Mouse (Mus musculus) forelimb bud, embryonic 11.5 days (tissue): ENCODE measurements around the gene Hoxd10.
A peak's percentile ranks its signal among the peaks of the same experiment; 100 is the strongest.

ENCODE experiments used
- DNase-seq: peaks from one replicate; pipeline ENCODE4 v3.0.0-alpha.2; 2012; ENCODE audit warnings: low read depth, low spot score

Hoxd10 gene

DNA sequence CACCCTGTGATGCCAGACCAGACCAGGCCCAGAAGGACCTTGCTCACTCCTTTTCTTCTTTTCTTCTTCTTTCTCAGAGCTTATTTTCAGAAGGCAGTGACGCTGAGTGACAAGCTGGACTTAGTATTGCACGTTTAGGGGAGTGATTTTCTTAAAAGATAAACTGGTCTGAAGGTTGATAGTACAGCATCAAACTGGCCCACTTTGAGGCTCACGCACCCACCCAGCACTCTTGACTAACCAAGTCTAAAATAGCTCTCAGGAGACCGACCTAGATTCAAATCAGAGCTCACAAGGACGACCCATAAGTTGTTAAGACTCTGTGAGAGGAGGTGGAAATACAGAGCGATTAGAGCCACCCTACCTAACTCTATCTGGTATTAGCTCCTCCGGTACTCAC, 25.3 kb upstream of the Hoxd10 start:
- no peak for DNase-seq

DNA sequence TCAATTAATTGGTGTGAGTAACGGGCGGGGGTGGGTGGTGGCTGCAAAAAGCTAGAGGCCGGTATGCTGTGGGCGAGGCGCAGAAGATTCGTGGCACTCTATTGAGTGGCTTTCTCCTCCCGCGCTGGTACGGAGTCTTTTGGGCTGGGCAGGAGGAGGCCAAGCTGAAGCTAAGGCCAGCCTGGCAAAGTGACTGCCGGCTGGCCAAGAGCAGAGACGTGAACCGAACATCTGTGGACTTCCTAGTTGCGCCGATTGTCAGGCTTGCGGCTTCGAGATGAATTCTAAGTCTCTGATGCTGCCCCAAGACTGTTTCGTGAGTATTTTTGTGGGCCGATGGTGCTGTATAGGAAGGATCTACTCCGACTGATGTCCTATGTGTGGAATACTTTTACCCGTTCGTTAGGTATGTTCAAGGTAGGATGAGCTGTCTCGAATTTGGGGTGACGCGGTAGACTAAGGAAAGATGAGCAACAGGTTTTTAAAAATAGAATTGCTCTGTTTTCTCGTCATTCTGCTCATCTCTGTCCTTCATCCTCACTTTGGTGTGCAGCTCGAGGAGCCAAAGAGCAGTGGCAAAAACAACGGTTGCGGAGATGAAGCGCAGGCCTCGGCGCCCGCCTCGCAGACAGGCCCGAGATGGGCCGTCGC, 24.4 kb upstream of the Hoxd10 start:
- DNase-seq, result no peak

DNA sequence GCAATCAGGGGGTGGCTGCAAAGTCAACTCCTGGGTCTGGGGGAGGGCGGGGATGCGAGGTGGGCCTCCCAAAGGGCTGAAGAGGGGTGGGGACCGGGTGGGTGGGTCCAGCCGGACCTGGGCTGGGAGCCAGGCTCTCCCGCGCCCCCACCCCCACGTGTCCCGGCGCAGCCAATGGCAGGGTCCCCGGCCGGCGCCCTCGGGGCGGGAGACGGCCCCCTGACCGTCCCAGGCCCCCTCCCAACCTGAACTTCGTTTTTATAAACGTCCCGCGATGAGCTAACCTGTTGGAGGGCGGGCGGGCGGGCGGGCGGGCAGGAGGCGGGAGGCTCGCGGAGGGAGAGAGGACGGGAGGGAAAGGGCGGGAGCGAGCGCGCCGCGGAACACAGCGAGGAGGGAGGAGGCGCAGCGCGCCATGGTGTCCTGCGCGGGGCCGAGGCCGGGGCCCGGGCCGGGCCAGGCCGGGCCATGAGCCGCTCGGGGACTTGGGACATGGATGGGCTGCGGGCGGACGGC, 23.8 kb upstream of the Hoxd10 start, which contains the start of gene Hoxd13:
Gene Hoxd13 (plus strand): TSS at position 469 of the 516 bp plus-strand sequence.
- DNase-seq, result no peak

DNA sequence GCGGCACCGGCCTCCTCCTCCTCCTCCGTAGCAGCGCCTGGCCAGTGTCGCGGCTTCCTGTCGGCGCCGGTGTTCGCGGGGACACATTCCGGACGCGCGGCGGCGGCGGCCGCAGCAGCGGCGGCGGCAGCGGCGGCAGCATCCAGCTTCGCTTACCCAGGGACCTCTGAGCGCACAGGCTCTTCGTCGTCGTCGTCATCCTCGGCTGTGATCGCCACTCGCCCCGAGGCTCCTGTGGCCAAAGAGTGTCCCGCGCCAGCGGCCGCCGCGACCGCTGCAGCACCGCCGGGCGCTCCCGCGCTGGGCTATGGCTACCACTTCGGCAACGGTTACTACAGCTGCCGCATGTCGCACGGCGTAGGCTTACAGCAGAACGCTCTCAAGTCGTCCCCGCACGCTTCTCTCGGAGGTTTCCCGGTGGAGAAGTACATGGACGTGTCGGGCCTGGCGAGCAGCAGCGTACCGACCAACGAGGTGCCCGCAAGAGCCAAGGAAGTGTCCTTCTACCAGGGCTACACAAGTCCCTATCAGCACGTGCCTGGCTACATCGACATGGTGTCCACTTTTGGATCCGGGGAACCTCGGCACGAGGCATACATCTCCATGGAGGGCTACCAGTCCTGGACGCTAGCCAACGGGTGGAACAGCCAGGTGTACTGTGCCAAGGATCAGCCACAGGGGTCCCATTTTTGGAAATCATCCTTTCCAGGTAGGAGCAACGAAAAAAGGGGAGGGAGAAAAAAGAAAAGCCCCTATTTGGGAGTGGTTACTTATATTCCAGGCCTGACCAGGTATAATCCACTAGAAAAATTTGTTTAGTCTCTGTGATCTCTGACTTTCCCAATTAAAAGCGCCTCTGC, 23.1 kb upstream of the Hoxd10 start:
- DNase-seq, result no peak

DNA sequence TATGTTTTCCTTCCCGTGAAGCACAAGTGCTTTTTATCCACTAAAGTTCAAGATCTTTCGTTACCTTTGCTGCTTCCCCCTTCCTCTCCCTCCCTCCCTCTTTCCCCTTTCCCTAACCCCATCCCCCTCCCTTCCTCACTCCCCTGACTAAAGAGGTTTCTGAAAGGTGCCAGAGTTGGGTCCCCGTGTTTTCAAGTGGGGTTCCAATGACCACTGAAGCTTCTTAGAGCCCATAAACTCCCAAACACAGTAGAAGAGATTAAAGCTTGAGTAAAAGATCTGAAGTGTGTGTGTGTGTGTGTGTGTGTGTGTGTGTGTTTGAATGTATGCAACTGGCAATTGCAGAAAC, 22.5 kb upstream of the Hoxd10 start:
- DNase-seq, result no peak

DNA sequence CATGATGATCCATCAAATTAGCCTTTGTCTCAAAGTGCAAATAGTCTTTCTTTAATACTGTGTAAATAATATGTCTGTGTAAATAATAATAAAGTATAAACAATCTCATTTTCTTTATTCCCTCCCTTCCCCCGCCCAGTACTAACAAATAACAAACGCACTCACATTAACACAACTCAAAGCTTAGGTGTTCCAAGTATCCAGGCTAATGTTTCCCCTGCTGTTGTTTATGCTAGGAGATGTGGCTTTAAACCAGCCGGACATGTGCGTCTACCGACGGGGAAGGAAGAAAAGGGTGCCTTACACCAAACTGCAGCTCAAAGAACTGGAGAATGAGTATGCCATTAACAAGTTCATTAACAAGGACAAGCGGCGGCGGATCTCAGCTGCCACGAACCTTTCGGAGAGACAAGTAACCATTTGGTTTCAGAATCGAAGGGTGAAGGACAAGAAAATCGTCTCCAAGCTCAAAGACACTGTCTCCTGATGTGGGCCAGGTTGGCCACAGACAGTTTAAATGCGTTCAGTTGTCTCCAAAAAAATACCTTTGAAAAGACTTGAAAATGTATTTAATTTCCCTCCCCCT, 22.0 kb upstream of the Hoxd10 start:
- DNase-seq, result no peak

DNA sequence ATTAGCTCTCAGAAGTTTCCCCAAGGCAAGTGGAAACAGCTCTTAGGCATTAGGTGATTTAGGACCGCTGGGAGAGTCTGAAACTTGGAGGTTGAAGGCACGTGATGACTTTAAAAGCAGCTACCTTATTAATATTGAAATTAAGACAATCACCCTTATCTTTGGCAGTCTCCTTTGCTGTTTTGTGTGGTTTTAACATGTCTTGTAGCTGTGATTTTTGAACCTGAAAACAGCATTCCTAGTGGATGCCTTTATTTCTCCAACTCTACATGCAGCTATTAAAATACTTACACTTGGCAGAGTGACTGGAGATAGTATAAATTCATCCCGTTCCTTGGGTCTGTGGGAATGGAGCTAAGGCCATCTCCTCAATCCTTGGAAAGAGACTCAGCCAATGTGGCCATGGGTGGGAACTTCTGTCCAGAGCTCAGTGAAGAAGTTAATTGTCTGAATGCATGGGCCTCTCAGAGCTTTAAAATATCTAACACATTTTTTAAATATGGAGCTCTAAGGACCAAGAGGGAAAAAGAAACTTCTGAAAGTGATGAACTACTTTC, 21.0 kb upstream of the Hoxd10 start:
- DNase-seq, result no peak

DNA sequence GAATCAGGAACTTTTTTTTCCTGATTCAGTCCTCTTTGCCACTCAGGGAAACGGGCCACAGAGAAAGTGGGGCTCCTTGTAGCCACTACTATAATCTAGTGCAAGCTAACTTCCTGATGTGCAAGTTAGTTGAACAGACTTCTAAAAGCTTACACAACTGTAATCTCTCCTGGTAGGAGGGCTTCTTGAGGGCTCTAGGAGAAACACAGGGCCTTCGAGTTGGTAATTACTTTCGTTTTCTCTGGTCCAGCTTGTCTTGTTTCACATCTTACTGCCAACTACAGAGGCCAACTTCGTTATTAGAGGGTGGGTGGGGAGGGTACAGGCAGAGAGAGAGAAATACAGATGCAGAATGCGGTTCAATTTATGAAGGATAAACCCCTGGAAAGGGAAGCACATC, 19.9 kb upstream of the Hoxd10 start:
- no peak for DNase-seq

DNA sequence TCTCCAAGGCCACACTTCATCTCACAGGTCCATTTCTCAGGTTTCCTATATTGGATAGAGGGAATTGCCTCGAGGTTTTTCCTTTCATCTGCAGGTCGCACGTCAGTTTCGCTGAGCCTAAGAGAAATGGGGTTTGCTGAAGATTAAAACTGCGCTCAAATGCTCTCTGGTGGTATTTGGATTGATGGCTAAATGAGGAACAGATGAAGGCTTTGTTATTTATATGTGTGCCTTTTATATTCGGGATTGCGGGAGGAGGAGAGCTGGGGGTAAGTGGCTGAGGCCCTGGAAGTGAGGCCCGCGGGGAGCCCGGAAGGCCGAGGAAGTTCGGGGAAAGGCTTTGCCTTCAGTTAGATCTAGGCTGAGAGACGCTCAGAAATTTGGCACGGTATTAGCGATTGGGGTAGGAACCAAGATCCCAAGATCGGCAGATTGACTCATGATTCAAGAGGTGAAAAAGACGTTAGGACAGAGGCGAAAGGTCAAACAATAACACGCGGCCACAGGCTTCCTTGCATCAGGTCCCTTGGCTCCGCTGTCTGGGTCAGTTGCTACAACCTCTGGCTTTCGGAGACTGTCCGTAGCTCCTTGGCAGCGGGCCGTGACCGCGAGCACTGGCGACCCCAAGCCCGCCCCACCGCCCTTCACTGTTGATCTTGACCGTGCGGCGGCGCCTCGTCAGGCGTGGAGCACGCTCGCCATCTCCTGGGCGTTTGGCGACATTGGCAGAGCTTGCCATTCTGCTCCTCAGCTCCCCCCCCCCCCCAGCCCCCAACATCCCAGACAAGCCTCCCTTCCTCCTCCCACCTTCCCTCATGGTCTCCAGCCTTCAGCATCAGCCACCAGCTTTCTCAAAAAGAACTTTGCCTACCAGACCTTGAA, 19.0 kb upstream of the Hoxd10 start:
- DNase-seq, result peak; percentile 89

DNA sequence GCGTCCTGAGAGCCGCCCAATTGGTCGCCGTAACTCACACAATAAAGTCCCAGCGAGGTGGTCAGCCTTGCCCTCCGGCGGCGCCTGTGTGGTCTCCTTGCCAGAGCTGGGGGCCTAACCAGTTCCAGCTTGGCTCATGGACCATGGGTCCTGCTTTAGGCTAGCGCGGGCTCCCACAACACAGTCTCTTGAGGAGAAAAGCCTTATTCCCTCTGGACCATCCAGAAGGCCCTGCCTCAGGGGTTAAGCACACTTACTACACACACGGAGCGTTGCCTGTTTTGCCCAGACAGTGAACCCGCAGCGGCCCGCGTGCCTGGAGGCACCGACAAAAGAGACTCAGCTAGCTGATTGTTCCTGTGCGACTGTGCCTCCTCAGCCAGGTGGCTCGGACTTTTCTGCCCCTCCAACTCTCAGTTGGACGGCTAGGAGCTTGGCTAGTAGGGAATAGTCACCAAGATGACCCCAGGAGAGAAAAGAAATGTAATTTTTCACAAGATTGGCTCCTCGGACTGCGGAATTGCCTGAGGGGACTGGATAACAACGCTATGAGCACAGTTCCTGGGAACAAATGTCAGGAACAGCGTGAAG, 17.8 kb upstream of the Hoxd10 start:
- DNase-seq, result peak; percentile 82

DNA sequence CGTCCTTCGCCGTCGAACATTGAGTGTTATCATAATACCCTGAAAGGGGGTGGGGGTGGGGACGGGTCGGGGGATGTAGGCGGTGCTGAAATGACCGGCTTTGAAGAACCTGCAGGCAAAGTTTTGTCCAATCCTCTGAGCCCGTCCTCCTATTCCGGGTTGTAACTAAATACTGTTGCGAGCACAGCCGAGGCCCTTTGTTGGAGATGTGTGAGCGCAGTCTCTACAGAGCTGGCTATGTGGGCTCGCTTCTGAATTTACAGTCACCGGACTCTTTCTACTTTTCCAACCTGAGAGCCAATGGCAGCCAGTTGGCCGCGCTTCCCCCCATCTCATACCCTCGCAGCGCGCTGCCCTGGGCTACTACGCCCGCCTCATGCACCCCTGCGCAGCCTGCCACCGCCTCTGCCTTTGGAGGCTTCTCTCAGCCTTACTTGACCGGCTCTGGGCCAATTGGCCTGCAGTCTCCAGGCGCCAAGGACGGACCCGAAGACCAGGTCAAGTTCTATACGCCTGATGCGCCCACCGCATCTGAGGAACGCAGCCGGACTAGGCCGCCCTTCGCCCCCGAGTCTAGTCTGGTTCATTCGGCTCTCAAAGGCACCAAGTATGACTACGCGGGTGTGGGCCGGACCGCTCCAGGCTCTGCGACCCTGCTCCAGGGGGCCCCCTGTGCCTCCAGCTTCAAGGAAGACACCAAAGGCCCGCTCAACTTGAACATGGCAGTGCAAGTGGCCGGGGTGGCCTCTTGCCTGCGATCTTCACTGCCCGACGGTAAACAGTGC, 16.7 kb upstream of the Hoxd10 start, which contains the start of gene Hoxd12:
Gene Hoxd12 (plus strand): TSS at position 133 of the 785 bp plus-strand sequence.
- DNase-seq, result peak; percentile 74

DNA sequence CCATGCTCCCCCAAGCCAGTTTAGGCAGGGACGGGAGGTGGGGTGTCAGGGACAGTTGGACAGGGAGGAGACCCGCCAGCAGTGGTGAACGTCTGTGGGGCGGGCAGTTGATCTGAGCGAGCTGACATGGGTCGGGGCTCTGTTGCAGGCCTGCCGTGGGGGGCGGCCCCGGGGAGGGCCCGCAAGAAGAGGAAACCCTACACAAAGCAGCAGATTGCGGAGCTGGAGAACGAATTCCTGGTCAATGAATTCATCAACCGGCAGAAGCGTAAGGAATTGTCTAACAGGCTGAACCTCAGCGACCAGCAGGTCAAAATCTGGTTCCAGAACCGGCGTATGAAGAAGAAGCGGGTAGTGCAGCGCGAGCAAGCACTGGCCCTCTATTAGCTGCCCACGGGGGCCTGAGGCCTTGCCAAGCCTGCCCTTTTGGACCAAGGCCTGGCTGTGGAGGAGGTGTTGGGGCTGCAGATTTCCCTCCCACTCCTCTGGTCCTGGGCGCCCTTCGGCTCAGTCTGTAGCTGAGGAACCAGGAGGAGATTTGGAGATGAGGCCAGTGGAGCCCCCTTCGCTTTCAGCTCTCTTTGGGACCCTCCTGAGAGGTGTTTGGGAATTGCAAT, 15.9 kb upstream of the Hoxd10 start:
- no peak for DNase-seq

DNA sequence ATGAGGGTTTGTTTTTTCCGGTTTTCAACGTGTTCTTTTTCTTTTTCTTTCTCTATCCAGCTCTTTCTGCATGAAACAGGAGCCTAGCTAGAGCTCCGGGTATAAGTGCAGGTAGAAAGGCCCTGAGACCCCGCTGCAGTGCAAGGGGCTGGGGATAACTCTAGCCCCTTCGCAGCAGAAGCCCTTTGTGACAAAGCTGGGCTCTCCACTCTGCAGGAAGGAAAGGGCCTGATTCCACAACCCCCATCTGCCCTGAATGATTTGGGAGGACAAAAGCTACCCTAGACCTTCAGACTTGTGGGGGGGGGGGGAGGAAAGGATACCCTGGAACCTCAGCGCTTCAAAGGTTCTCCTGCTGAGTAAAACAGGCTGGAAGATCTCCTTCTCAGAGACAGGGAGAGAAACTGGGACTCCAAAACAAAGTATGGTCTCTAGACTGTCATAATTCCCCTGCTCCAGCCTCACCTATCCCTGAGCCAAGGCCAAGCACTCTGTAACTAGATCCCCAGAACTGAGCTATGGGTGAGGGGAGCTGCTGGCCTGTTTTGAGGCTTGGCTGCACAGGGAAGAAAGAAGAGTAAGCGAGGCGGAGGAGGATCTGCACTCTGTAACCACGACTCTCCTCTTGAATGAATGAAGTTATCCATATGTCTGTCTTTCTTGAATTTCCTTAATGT, 15.2 kb upstream of the Hoxd10 start:
- no peak for DNase-seq

DNA sequence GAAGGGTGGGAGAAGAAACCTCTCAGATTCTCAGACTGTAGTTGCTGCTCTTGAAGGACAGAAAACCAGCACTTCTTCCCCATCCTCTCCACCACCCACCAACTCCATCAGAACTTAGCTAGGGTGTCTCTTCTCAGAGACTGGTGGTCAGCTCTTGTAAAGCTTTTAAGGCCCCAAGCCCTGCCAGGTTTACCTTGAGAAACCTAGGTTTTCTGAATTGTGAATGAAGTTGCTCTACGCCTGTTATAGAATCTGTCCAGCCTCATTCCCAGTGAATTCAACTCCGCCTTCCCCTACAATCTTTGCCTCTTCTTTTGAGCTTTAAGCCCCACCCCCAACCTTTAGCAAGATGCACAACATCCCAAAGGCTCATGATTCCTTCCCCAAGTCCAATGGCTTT, 14.6 kb upstream of the Hoxd10 start:
- DNase-seq, result no peak

DNA sequence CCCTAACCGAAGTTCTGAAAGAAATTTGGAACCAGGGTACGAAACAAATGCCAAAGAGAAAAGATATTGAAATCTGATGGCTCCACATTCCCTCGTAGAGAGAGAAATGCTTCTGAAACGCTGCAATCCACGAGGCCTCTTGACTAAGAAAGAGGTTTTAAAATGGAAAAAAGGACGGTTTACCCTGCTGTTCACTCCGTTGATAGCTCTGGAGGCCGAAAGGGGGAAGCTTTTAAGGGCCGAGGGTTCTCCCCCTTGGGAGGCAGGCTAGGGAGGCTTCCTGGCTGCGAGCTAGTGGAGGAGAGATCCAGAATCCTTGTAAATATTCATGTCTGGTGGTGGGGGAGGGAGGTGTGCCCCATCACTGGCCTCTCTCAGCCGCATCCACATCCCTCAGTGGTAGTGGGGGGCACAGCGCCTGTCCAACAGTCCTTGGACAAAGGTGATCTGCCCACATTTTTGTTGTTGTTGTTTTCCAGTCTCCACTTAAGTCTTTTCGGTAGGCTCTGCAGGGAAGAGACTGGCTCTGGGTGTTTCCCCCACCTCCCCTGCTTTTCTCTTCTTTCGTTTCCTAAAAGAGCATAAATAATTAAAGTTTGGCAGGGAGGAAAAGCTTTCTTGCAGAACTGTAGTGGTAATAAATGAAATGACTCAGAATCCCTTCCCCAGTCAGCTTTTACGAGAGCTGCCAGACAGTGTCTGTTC, 12.7 kb upstream of the Hoxd10 start, which contains the start of gene Hoxd11:
Gene Hoxd11 (plus strand): TSS at position 667 of the 705 bp plus-strand sequence.
- DNase-seq, result no peak

DNA sequence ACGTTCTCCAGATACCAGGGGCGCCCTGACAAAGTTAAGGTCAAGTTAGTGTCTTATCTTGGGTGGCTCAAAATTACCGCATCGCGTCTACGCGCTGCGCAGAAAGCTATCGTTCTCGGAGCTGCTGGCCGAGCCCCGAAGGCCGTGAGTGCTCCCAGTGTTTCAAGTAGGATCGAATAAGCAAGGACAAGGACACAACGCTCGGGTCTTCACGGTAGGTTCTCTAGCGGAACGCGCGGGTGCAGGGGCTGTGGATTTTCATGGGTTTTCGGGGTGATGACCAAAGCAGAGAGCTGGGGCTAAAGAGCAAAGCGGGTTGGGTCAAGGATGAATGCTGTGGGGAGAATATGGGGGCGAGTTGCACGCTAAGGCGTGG, 12.1 kb upstream of the Hoxd10 start:
- DNase-seq, result no peak

DNA sequence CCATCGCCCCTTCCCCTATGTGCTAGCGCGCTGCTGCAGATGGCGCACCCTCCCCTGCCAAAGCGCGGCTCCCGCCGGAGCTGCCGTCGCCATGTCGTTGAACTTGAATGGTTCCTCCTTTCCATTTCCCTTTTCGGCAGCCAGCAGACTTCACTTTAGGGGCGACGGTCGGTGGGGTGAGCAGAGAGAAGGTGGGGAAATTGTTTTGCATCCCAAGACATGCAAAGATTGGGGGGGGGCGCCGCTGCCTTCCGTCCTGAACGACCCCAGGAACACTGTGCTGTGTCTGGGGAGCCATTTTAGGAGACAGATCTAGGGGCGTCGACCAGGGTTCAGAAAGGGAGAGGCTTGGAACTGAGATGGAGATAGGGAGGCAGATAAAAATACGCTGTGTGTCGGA, 11.7 kb upstream of the Hoxd10 start:
- DNase-seq, result no peak
